Mouse (Mus musculus): ENCODE results near the gene Zbtb5. TPM values are rescaled to one million over a fixed set of nuclear protein-coding genes. Genes with fewer than 3 reads are reported as not detected.

The Zbtb5 gene
- polyA plus RNA-seq, 1 experiment from 2014 or later = 10.3 TPM

DNA sequence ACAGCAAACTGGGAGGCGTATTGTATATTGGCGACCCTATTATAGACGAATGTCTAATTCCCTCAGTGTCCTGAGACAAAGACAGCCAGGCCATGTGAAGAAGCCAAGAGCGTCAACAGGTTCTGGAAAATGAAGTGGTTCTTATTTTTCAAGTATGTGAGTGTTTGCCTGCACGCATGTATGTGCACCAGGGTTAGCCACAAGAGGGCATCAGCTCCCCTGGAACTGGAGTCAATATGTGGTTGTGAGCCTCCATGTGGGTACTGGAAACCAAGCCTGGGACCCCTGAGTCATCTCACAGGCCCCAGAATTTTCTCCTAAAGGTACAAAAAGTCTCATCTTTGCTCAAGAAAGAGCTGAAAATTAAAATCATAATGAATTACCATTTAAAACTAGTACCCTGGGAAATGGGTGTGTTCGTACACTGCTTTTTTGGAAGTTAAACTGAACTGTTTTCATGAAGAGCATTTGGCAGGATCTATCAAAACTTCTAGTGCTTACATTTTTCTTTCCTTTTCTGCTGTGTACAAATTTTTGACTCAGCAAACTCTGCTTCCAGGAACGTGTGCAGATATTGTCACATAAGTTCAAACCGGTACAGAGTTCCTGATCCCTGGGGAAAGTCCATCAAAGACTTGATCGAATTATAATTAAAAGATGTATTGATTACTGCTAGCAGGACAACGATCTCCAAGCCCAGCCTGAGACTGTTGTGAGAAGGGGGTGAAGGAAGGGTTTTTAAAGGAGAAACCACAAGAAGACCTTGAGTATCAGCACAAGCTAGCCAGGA is 35.1 kb downstream of the Zbtb5 start:
- TF ChIP-seq CTCF (IDR thresholded peaks at IDR 0.05) (peak; percentile 16), EP300 (IDR thresholded peaks at IDR 0.05) (no peak)

GRCm38 (mm10) chr4:44976026-44976615 is 36.1 kb downstream of the Zbtb5 start:
- WGBS = 59% methylated on average over 6 of the region's 6 CpGs
- no peaks in the 10 kb centered on the region for H3K36me3 ChIP-seq (ENCODE audit: insufficient read depth, low read length)

More for the DNA sequence above, 35.1 kb downstream of the Zbtb5 start:
- H3K27ac ChIP-seq (ENCODE audit: low read length) = no peak overlapping the region
- ATAC-seq (no peak), DNase-seq (ENCODE audit: low spot score) (no peak)
- no peaks in the 10 kb centered on the region for H3K36me3 ChIP-seq (ENCODE audit: insufficient read depth, low read length)
- H3K4me3 ChIP-seq (ENCODE audit: low read depth, low read length) = no peak overlapping the region
- H3K4me1 ChIP-seq (ENCODE audit: insufficient read depth, low read depth, low read length) = no peaks in the 10 kb centered on the region
- H3K4me2 ChIP-seq (replicated peaks; ENCODE audit: low read depth, low read length) = no peak overlapping the region
- WGBS = 84% methylated on average over 10 of the region's 10 CpGs
- H3K27me3 ChIP-seq (replicated peaks; ENCODE audit: insufficient read depth, low read length) = no peaks in the 10 kb centered on the region
- H3K9me3 ChIP-seq (ENCODE audit: low read length) = no peaks in the 10 kb centered on the region
- no peak overlapping the region for H3K9ac ChIP-seq (replicated peaks; ENCODE audit: low read depth)

DNA sequence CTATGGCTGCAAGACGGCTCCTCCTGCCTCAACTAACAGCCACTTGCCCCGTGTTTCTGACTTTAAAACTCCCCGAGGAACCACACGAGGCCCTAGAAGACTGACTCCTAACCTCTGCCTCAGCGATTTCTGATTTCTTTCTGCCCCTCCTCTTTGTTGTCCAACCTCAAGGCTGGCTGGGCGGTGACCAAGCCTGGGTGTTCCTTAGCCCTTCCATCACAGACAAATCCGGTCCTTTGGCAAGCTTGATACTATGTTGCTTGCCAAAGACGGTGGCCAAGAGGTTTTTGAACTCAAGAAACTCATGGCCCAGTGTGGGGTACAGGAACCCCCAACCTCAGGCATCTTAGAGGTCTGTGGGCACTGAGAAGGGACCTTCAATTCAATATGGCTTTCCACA is 37.9 kb downstream of the Zbtb5 start:
- no peak overlapping the region for H3K4me2 ChIP-seq (replicated peaks; ENCODE audit: low read depth, low read length)
- H3K4me1 ChIP-seq (ENCODE audit: insufficient read depth, low read depth, low read length) = no peaks in the 10 kb centered on the region
- no peaks in the 10 kb centered on the region for H3K36me3 ChIP-seq (ENCODE audit: insufficient read depth, low read length)
- 75% methylated on average over 8 of the region's 8 CpGs for WGBS
- no peaks in the 10 kb centered on the region for H3K9me3 ChIP-seq (ENCODE audit: low read length)
- DNase-seq (ENCODE audit: low spot score) = no peak
- no peak overlapping the region for H3K27ac ChIP-seq (ENCODE audit: low read length)
- no peaks in the 10 kb centered on the region for H3K27me3 ChIP-seq (replicated peaks; ENCODE audit: insufficient read depth, low read length)
- H3K4me3 ChIP-seq (ENCODE audit: low read depth, low read length) = no peak overlapping the region
- ATAC-seq = no peak
- no peak overlapping the region for H3K9ac ChIP-seq (replicated peaks; ENCODE audit: low read depth)
- TF ChIP-seq EP300 (IDR thresholded peaks at IDR 0.05) (no peak), CTCF (IDR thresholded peaks at IDR 0.05) (no peak)

More at GRCm38 (mm10) chr4:44976026-44976615, 36.1 kb downstream of the Zbtb5 start:
- ATAC-seq (no peak), DNase-seq (ENCODE audit: low spot score) (no peak)
- H3K4me3 ChIP-seq (ENCODE audit: low read depth, low read length) = no peak overlapping the region
- no peak overlapping the region for H3K4me2 ChIP-seq (replicated peaks; ENCODE audit: low read depth, low read length)
- no peaks in the 10 kb centered on the region for H3K4me1 ChIP-seq (ENCODE audit: insufficient read depth, low read depth, low read length)
- no peak overlapping the region for H3K27ac ChIP-seq (ENCODE audit: low read length)
- H3K9ac ChIP-seq (replicated peaks; ENCODE audit: low read depth) = no peak overlapping the region
- no peaks in the 10 kb centered on the region for H3K9me3 ChIP-seq (ENCODE audit: low read length)
- TF ChIP-seq CTCF (IDR thresholded peaks at IDR 0.05) (no peak), EP300 (IDR thresholded peaks at IDR 0.05) (no peak)
- H3K27me3 ChIP-seq (replicated peaks; ENCODE audit: insufficient read depth, low read length) = no peaks in the 10 kb centered on the region

DNA sequence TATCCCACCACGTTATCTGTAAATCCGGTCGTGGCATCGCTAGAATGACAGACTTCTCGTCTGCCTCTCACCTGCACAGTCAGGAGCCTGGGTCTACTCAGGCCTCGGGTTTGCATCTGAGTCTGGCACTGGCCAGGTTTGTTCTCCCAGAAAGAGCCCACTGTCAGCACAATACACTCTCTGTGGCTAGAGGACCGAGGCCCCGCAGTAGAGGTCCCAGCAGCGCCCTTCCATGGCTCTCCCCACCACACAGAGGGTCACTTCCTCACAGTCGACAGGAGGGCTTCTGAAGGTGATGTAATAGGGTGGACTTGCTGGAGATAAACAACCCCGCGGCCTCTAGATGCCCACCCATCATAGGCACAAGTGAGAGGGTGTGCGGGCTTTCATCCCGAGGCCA is 38.3 kb downstream of the Zbtb5 start:
- 40% methylated on average over 14 of the region's 14 CpGs for WGBS

GRCm38 (mm10) chr4:44973450-44973849 is 38.8 kb downstream of the Zbtb5 start:
- no peaks in the 10 kb centered on the region for H3K36me3 ChIP-seq (ENCODE audit: insufficient read depth, low read length)
- no peaks in the 10 kb centered on the region for H3K9me3 ChIP-seq (ENCODE audit: low read length)
- H3K4me3 ChIP-seq (ENCODE audit: low read depth, low read length) = peak overlapping the region; percentile 8; the same call in 1 of the 2 replicates
- H3K4me2 ChIP-seq (replicated peaks; ENCODE audit: low read depth, low read length) = peak overlapping the region; percentile 32
- no peaks in the 10 kb centered on the region for H3K4me1 ChIP-seq (ENCODE audit: insufficient read depth, low read depth, low read length)
- ATAC-seq (peak; percentile 84), DNase-seq (ENCODE audit: low spot score) (peak; percentile 93)
- 10% methylated on average over 9 of the region's 9 CpGs for WGBS
- TF ChIP-seq CTCF (IDR thresholded peaks at IDR 0.05) (peak; percentile 99), EP300 (IDR thresholded peaks at IDR 0.05) (no peak)
- H3K9ac ChIP-seq (replicated peaks; ENCODE audit: low read depth) = no peak overlapping the region
- H3K27ac ChIP-seq (ENCODE audit: low read length) = no peak overlapping the region
- H3K27me3 ChIP-seq (replicated peaks; ENCODE audit: insufficient read depth, low read length) = no peaks in the 10 kb centered on the region

More for the DNA sequence above, 38.3 kb downstream of the Zbtb5 start:
- no peaks in the 10 kb centered on the region for H3K9me3 ChIP-seq (ENCODE audit: low read length)
- no peaks in the 10 kb centered on the region for H3K4me1 ChIP-seq (ENCODE audit: insufficient read depth, low read depth, low read length)
- no peaks in the 10 kb centered on the region for H3K36me3 ChIP-seq (ENCODE audit: insufficient read depth, low read length)
- ATAC-seq (peak; percentile 18), DNase-seq (ENCODE audit: low spot score) (no peak)
- TF ChIP-seq CTCF (IDR thresholded peaks at IDR 0.05) = no peak
- no peak for TF ChIP-seq EP300 (IDR thresholded peaks at IDR 0.05)
- H3K27ac ChIP-seq (ENCODE audit: low read length) = no peak overlapping the region
- H3K4me2 ChIP-seq (replicated peaks; ENCODE audit: low read depth, low read length) = peak overlapping the region; percentile 32
- H3K4me3 ChIP-seq (ENCODE audit: low read depth, low read length) = peak overlapping the region; percentile 8; the same call in 1 of the 2 replicates
- no peak overlapping the region for H3K9ac ChIP-seq (replicated peaks; ENCODE audit: low read depth)
- H3K27me3 ChIP-seq (replicated peaks; ENCODE audit: insufficient read depth, low read length) = no peaks in the 10 kb centered on the region

DNA sequence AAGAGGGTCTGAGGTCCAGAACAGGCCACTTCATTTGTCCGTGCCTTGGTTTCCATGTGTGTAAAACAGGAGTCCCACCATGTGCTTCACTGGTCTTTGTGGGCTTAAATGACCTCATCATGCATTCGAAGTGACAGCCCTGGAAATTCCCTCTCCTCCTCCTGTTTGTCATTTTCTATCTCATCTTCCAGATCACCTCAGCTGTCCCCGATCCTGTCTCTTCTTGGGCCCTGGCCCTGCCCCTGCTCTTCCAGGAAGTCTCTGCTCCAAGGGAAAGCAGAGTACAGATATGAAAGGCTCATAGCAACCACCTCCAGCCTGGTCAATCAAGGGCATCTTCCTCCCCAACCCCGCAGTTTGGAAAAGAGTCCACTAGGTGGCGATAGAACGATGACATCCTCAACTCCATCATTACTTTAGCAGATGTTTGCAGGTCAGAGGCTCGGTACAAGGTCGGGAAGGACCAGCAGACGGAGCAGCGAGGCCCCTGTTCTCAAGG is 41.6 kb downstream of the Zbtb5 start:
- H3K4me3 ChIP-seq (ENCODE audit: low read depth, low read length) = no peak overlapping the region
- no peaks in the 10 kb centered on the region for H3K27me3 ChIP-seq (replicated peaks; ENCODE audit: insufficient read depth, low read length)
- H3K4me2 ChIP-seq (replicated peaks; ENCODE audit: low read depth, low read length) = no peak overlapping the region
- 20% methylated on average over 10 of the region's 10 CpGs for WGBS
- TF ChIP-seq CTCF (IDR thresholded peaks at IDR 0.05) = peak; percentile 86
- TF ChIP-seq EP300 (IDR thresholded peaks at IDR 0.05) = no peak
- DNase-seq (ENCODE audit: low spot score) (peak; percentile 53), ATAC-seq (peak; percentile 33)
- H3K9ac ChIP-seq (replicated peaks; ENCODE audit: low read depth) = no peak overlapping the region
- H3K27ac ChIP-seq (ENCODE audit: low read length) = no peak overlapping the region
- H3K4me1 ChIP-seq (ENCODE audit: insufficient read depth, low read depth, low read length) = no peaks in the 10 kb centered on the region
- H3K9me3 ChIP-seq (ENCODE audit: low read length) = no peaks in the 10 kb centered on the region
- no peaks in the 10 kb centered on the region for H3K36me3 ChIP-seq (ENCODE audit: insufficient read depth, low read length)

All from lung, postnatal 0 days (tissue).